Mouse (Mus musculus): Measurements from ENCODE around the gene Efnb3.

- no peak for TF ChIP-seq TAL1 (conservative IDR thresholded peaks at IDR 0.05; ENCODE audit: low read depth, low read length)
- TF ChIP-seq CTCF (IDR thresholded peaks at IDR 0.05; ENCODE audit: low read depth, low read length): no peak
- TF ChIP-seq GATA1 (IDR thresholded peaks at IDR 0.05; ENCODE audit: borderline replicate concordance, low read length): no peak
Measured at GRCm38 (mm10) chr11:69558756-69559155, 1.2 kb downstream of the Efnb3 start.
